Mouse (Mus musculus) layer of hippocampus, postnatal 36 days (tissue): ENCODE measurements around the gene Sema6d. TPM values are rescaled to one million over a fixed set of nuclear protein-coding genes. Genes with fewer than 3 reads are reported as not detected.

ENCODE experiments used
- DNase-seq, 2 experiments: peaks; one replicate each; pipeline ENCODE4 v3.0.0; 2022
- total RNA-seq, 2 experiments: library from RNA; stranded (reverse); gene quantifications; 2 replicates each; pipeline ENCODE4 v1.2.3; 2021

The Sema6d gene
- total RNA-seq, 2 experiments from 2014 or later = 59.3 to 59.4 TPM

DNA sequence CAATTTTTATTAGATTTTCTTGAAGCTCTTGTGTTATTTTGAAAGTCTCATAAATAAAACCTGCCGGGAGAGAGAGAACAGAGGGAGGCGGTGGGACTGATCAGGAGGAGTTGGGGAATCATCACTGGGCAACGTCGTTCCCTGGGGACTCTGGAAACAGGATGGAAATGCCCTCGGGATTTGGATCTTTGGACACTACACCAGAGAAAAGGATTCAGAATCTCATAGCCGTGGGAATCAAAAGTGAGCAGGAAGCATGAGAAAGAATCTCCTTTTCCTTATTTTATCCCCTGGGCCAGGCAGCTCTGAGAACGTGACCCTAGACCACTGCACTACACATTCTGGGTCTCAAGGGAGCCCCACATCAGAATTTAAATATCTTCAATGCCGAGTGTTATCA, 313.8 kb downstream of the Sema6d start:
- no peak for DNase-seq

DNA sequence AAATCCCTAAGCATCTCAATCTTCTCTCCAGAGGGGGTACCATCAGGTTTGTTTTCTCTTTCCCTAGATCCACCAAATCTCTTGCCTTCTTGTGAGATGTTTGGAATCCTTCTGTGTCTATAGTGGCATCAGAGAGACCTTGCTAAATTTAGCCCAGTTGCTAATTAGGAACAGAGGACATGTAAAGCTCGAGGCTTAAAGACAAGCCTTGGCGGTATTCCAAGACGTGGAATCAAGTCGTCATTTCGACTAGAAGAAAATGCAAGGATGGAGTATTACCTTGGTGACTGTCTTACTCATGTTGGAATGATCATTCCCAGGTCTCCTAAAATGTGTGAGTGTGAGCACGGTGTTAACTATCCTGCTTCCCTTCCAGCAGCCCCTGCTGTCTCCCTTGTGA, 314.2 kb downstream of the Sema6d start:
- no peak for DNase-seq

DNA sequence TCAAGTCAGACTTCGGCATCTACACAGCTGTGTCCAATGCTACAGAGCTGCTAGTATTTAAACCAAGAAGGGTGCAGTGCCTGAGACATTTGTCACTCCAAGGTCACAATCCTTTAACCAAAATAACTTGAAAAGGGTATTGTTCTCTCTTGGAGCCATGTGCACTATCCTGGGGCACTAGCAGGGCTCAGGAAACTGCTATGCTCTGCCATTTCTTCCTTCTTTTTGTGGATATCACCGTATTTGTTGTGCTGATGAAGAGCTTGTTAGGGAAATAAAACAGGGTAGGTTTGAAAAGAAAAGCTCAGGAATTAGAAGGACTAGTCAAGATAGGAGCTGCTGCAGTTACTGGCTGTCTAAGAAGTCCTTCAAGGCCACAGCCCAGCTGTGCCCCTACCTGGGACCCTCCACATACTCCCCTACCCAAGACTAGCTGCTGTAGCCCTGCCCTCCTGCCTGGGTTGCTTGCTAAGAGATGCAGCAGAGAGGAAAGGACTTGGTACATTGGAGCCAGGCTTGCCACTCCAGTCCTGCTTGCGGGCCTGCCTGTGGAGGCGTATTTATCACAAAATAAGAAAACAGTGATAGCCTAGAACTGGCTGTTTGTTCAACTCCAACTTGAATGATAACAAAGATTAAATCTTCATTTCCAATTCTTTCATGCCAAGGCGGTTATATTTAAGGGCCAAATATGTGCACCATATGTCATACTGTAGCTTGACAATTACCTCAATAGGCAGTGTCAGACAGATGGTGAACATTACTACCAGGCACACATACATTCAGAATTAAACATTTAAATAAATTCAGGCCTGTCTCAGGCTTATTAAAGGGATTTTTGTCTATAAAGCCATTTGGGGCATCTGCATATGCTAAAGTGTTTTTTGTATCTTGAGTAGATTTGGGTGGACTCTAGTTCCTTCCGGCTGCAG, 315.1 kb downstream of the Sema6d start:
- no peak for DNase-seq

DNA sequence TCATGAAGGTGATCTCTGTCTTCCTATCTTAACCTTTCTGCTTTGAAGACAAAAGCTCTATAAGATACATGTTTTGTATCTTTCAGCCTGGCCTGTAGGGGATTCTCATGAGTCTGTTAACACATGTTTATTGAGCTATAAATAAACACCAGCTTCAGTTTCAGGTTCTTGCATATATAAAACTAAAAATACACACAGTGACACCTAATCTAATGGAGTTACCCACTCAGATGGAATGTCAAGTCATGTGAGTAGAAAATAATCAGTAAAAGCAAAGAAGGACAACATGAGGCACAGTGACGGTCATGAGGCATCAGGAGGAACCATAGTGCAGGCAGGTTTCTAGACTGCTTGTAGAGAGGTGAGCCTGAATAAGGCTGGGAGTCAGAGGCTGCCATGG, 319.2 kb downstream of the Sema6d start:
- DNase-seq = no peak

- DNase-seq = no peak
These were observed 327.0 kb downstream of the Sema6d start for GRCm38 (mm10) chr2:124416730-124417129.

DNA sequence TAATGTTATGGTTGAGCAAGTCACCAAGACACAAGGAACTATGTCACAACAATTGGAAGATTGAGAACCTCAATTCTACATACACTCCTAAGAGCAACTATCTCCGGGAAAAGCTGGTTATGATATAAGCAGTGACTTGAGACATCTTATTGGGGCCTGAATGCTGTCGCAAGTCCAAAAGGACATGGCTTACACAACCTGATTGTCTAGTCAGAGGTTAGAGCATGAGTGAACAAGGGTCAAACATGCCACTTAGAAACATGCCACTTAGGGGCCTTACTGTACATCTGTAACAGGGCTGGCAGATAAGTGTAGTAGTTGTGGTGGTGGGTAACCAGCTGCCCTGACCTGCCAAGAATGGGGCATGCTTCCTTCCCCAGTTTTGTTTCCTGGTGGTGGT, 328.6 kb downstream of the Sema6d start:
- no peak for DNase-seq

DNA sequence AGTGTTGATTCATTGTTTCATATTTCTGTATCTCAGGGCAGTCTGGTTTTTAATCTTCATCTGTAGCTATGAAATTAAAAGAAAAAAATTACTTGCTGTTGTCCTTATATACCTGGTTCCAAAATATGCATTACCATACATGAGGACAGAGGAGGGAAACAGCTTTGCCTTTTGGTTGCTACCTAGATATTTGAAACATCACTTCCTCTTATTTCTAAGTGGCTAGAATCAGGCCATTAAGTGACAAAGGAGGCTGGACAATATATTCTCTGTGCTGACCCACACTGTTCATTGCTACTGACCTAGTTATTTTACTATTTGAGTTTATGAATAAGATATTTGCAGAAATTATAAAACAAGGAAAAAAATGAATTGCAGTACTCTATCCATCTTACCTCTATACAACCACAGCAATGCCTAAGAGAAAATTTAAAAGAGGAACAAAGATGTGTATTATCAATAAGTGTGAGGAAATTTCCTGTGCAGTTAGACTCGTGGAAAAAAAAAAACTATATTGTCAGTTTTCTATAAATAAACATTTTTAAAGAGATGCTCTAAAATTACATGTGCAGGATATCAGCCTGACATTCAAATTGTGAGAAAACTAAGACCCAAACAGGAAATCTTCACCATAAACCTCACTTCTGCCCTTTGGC, 330.5 kb downstream of the Sema6d start:
- DNase-seq = no peak

GRCm38 (mm10) chr2:124429744-124430143, 340.0 kb downstream of the Sema6d start:
- no peak for DNase-seq

DNA sequence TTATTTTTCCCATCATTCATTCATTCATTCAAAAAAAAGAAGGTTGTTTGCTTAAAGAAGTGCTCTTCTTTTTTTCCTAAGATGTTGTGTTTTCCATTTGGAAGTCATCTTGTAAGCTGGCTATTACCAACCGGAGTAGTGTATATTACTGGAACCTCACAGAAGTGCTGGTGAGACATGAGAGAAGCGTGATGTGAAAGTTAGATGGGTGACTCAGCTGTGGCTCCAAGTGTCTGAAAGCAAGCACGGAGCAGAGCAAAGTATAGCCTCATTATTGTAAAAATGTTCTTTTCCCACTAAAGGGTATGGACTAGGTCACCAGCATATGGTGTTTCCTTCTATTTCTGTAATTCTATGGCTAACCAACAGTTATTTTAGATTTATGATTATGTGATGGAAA, 340.9 kb downstream of the Sema6d start:
- DNase-seq = no peak

- DNase-seq = no peak
These were observed 345.7 kb downstream of the Sema6d start for GRCm38 (mm10) chr2:124435382-124436002.

GRCm38 (mm10) chr2:124436704-124437103, 346.9 kb downstream of the Sema6d start:
- DNase-seq = no peak

DNA sequence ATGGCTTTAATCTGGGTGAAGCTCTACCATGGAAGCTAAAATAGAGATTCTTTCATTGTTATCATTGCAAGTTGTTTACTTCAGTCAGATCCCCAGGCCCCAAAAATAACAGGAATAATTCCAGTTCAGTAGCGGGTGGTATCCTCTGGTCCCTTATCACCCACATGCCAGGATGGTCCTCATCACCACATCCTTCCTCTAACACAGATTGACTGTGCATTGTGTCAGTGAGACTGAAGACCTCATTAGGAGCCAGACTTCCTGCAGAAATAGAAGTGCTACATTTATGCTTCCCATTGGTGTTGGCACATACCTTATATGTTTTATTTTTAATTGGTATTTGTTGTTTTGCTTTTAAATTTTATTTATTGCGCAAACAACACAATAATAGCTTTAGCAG, 354.4 kb downstream of the Sema6d start:
- no peak for DNase-seq

DNA sequence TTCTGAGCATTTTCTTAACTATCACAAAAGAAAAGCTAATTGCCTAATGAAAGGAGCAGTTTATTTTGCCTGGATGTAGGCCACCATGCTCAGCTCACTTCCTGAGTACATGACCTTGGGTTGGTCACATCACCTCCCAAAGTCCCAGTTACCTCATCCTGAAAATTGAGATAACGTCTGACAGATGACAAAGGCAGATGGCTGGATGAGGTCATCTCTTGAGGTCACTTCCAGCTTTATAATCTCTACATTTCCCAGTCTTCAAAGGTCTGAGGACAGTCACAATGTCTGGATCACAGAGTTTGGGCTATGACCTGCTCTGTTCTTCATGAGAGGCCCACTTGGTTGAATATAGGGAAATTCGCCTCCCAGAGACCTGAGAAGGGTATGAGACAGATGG, 366.1 kb downstream of the Sema6d start:
- DNase-seq = no peak

DNA sequence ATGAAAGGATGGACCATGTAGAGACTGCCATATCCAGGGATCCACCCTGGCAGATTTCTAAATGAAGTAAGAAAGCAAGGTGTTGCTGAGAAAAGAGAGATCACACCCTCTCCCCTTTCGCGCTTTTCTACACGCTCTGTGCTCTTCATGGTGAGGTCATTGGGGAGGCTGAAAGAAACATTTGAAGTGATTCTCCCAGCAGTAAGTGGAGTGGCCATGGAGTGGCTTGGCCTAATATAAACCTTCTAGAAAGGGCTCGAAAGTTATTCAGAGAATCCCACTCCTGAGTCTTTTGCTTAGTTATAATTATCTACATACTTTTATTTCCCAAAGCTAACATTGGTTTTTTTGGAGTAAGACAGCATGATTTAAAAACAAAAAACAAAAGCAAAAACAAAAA, 367.2 kb downstream of the Sema6d start:
- DNase-seq = no peak

GRCm38 (mm10) chr2:124458028-124458427, 368.3 kb downstream of the Sema6d start:
- DNase-seq = no peak

- DNase-seq = no peak
These were observed 371.2 kb downstream of the Sema6d start for GRCm38 (mm10) chr2:124460956-124461355.

- no peak for DNase-seq
These were observed 371.6 kb downstream of the Sema6d start for GRCm38 (mm10) chr2:124461378-124461851.

DNA sequence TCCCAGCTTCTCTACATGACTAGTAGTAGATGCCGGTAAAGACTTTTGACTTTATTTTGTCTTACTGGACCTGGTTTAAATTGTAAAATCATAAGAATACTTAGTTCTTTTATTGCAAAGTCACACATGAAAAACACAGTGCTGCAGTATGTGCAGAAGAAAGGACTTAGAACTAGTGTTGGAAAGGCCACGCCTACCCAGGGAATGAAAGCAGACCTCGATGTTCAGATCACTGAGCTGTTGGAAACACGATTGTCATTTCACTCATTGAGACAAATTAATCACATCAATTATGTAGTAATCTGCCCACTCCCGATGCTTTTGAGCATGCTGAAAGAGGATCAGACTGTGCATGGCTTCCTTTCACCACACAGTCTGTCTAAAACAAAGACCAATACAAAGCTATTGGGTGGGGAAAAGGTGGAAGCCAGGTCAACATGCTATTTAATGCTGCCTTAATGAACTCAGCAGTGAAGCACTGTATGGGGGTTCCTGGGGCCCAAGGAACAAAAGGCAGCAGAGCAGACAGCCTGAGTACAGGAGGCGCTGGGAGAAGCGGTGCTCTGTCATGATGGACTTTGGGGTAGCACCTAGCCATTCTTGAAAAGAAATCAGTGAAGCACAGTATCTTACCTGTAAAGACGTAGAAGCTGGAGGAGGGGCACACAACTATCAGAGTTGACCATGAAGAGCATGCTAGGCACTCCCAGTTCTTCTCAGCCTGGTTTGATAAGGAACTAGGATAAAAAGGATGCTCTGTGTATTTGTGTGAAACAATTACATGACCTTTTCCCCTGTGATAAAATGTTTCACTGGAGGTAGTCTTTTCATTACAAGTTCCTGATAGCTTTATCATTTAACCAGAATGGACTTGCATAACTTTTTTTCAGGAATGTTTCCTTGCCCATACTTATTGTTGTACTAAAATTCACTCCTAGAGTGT, 375.5 kb downstream of the Sema6d start:
- DNase-seq = no peak

- DNase-seq = no peak
These were observed 377.7 kb downstream of the Sema6d start for GRCm38 (mm10) chr2:124467429-124467828.

DNA sequence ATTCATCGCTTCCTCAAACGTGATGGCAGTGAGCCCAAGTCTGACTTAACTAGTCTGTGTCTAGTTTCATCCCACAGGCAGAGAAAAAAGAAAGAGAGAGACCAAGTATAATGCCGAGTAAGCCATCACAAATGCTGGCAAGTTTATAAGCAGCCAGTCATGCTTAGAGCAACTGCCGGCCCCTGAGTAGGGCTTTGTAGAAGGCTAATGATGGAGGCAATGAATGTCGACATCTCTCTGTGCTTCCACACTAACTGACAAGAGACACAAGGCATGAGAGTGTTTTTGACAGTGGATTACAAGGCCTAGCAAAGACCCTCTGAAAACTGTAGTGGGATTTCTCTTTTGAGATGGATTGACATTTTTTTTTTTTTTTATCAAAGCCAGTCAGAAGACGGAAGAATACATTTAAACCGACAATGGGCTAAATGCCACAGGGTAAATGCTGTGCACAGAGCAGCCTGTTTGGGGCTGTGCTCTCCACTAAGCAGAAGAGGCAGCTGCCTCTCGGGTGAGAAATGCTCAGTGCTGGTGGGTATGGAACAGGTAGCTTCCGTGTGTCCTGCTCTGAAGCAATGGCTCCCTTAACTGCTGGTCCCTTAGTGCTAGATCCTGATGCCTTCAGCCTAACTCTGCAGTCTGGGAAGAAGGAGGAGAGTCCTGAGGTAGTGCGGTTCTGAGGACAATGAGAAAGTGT, 380.7 kb downstream of the Sema6d start:
- DNase-seq = no peak
